Mouse (Mus musculus) megakaryocyte, embryonic 14.5 days (primary cell): ENCODE measurements around the gene Arf5. TPM values are rescaled to one million over a fixed set of nuclear protein-coding genes. Genes with fewer than 3 reads are reported as not detected.

ENCODE experiments used
- H3K27me3 ChIP-seq: replicated peaks from 2 replicates; pipeline ENCODE3; 2012; ENCODE audit warnings: inconsistent platforms
- H3K36me3 ChIP-seq: replicated peaks from 2 replicates; pipeline ENCODE3; 2012; ENCODE audit warnings: low read length, inconsistent platforms, mixed read lengths
- H3K4me1 ChIP-seq: 2 replicates; pipeline ENCODE4 v1.6.1; 2012; ENCODE audit warnings: inconsistent platforms
- H3K4me3 ChIP-seq: replicated peaks from 2 replicates; pipeline ENCODE3; 2012; ENCODE audit warnings: moderate library complexity, mild to moderate bottlenecking, inconsistent platforms
- H3K9me3 ChIP-seq: 2 replicates; pipeline ENCODE4 v1.6.1; 2012; ENCODE audit warnings: inconsistent platforms
- FLI1 ChIP-seq: IDR thresholded peaks from 2 replicates; pipeline ENCODE4 v1.6.1; 2012; ENCODE audit warnings: low read length, inconsistent platforms, mixed read lengths
- GATA1 ChIP-seq: IDR thresholded peaks from 3 replicates; pipeline ENCODE4 v1.6.1; 2012; ENCODE audit warnings: mixed read lengths, low read length, inconsistent platforms, borderline replicate concordance
- polyA plus RNA-seq: library from polyadenylated mRNA; stranded (reverse); fragments of >175 nt; gene quantifications from 2 replicates; pipeline ENCODE4 v1.2.3, GENCODE M21; 2012; ENCODE audit warnings: low replicate concordance; ENCODE audit not compliant: insufficient read depth

Gene Arf5
- polyA plus RNA-seq, 1 experiment: 1,048 TPM

GRCm38 (mm10) chr6:28411236-28411635 lies 12.1 kb upstream of the Arf5 start:
- TF ChIP-seq GATA1 (no peak), FLI1 (no peak)
- H3K4me1 ChIP-seq: peaks cover 30% of the 10 kb centered on the region

GRCm38 (mm10) chr6:28416981-28417380 lies 6.4 kb upstream of the Arf5 start:
- Histone ChIP-seq H3K9me3 (no peaks in the 10 kb centered on the region), H3K36me3 (peaks cover 59% of the 10 kb centered on the region)

More at GRCm38 (mm10) chr6:28411236-28411635, 12.1 kb upstream of the Arf5 start:
- Histone ChIP-seq H3K27me3 (no peaks in the 10 kb centered on the region), H3K36me3 (peaks cover 16% of the 10 kb centered on the region), H3K9me3 (no peaks in the 10 kb centered on the region), H3K4me3 (no peak overlapping the region)

GRCm38 (mm10) chr6:28418449-28418848 lies 4.9 kb upstream of the Arf5 start:
- Histone ChIP-seq H3K9me3 (no peaks in the 10 kb centered on the region), H3K4me1 (peaks cover 63% of the 10 kb centered on the region), H3K4me3 (no peak overlapping the region), H3K27me3 (no peaks in the 10 kb centered on the region), H3K36me3 (peaks cover 59% of the 10 kb centered on the region)
- TF ChIP-seq FLI1 (no peak), GATA1 (no peak)

More at GRCm38 (mm10) chr6:28416981-28417380, 6.4 kb upstream of the Arf5 start:
- Histone ChIP-seq H3K4me3 (no peak overlapping the region), H3K27me3 (no peaks in the 10 kb centered on the region), H3K4me1 (peaks cover 51% of the 10 kb centered on the region)
- TF ChIP-seq FLI1 (no peak), GATA1 (no peak)

GRCm38 (mm10) chr6:28419673-28420072 lies 3.7 kb upstream of the Arf5 start:
- peak overlapping the region; percentile 98 for H3K4me3 ChIP-seq
- H3K36me3 ChIP-seq: peaks cover 61% of the 10 kb centered on the region
- no peaks in the 10 kb centered on the region for H3K9me3 ChIP-seq
- TF ChIP-seq GATA1: no peak
- TF ChIP-seq FLI1: no peak
- H3K4me1 ChIP-seq: peaks cover 70% of the 10 kb centered on the region
- no peaks in the 10 kb centered on the region for H3K27me3 ChIP-seq

GRCm38 (mm10) chr6:28420361-28420760 lies 3.0 kb upstream of the Arf5 start:
- H3K4me3 ChIP-seq: peak overlapping the region; percentile 98
- no peaks in the 10 kb centered on the region for H3K9me3 ChIP-seq
- peaks cover 75% of the 10 kb centered on the region for H3K4me1 ChIP-seq
- TF ChIP-seq FLI1: no peak
- TF ChIP-seq GATA1: no peak
- peaks cover 62% of the 10 kb centered on the region for H3K36me3 ChIP-seq
- no peaks in the 10 kb centered on the region for H3K27me3 ChIP-seq

GRCm38 (mm10) chr6:28420865-28421264 lies 2.5 kb upstream of the Arf5 start:
- TF ChIP-seq FLI1 (no peak), GATA1 (no peak)
- H3K4me3 ChIP-seq: peak overlapping the region; percentile 98
- peaks cover 62% of the 10 kb centered on the region for H3K36me3 ChIP-seq

GRCm38 (mm10) chr6:28421469-28422000 lies 1.8 kb upstream of the Arf5 start:
- Histone ChIP-seq H3K27me3 (no peaks in the 10 kb centered on the region), H3K36me3 (peaks cover 63% of the 10 kb centered on the region), H3K9me3 (no peaks in the 10 kb centered on the region), H3K4me3 (peak overlapping the region; percentile 98), H3K4me1 (peaks cover 79% of the 10 kb centered on the region)
- TF ChIP-seq FLI1 (peak; percentile 51; the same call in 1 of the 2 replicates), GATA1 (peak; percentile 77)

More at GRCm38 (mm10) chr6:28420865-28421264, 2.5 kb upstream of the Arf5 start:
- Histone ChIP-seq H3K27me3 (no peaks in the 10 kb centered on the region), H3K4me1 (peaks cover 74% of the 10 kb centered on the region), H3K9me3 (no peaks in the 10 kb centered on the region)

GRCm38 (mm10) chr6:28422651-28423290 lies 589 bp upstream of the Arf5 start:
- Histone ChIP-seq H3K27me3 (no peaks in the 10 kb centered on the region), H3K9me3 (no peaks in the 10 kb centered on the region), H3K4me3 (peak overlapping the region; percentile 98), H3K4me1 (peaks cover 80% of the 10 kb centered on the region), H3K36me3 (peaks cover 63% of the 10 kb centered on the region)
- TF ChIP-seq FLI1 (no peak), GATA1 (no peak)

- H3K4me3 ChIP-seq: peak overlapping the region; percentile 95
- H3K36me3 ChIP-seq: peaks cover 53% of the 10 kb centered on the region
- no peaks in the 10 kb centered on the region for H3K9me3 ChIP-seq
- H3K4me1 ChIP-seq: peaks cover 68% of the 10 kb centered on the region
- H3K27me3 ChIP-seq: no peaks in the 10 kb centered on the region
- no peak for TF ChIP-seq GATA1
- no peak for TF ChIP-seq FLI1
Observed at GRCm38 (mm10) chr6:28423767-28424695, 671 bp downstream of the Arf5 start.
